Mouse (Mus musculus) embryonic facial prominence, embryonic 11.5 days (tissue): ENCODE results near the gene Gm21976. TPM values are rescaled to one million over a fixed set of nuclear protein-coding genes. Genes with fewer than 3 reads are reported as not detected.

ENCODE experiments used
- polyA plus RNA-seq: library from polyadenylated mRNA; unstranded; fragments of >200 nt; fragmentation: Nextera tagmentation; extraction: Ambion mirVana; gene quantifications from 2 replicates; pipeline ENCODE4 v1.2.1, GENCODE M21; 2014

Gm21976 gene
- polyA plus RNA-seq, 1 experiment from 2014 or later = not detected

Other genes with a start within 250 kb of the Gm21976 start
- 8.6 and 10.6 TPM in 2 replicates for gene Arhgef28, start 73.4 kb upstream of the Gm21976 start, polyA plus RNA-seq
- 45.3 and 46.3 TPM in 2 replicates for gene Utp15, start 16.8 kb upstream of the Gm21976 start, polyA plus RNA-seq
- 26.0 and 29.7 TPM in 2 replicates for gene Ankra2, start 16.8 kb upstream of the Gm21976 start, polyA plus RNA-seq
- 952 and 1,036 TPM in 2 replicates for gene Btf3, start 37.1 kb downstream of the Gm21976 start, polyA plus RNA-seq
- 7.7 and 8.2 TPM in 2 replicates for gene Foxd1, start 74.4 kb downstream of the Gm21976 start, polyA plus RNA-seq
- 1.2 and 1.5 TPM in 2 replicates for gene Gm10320, start 212.1 kb downstream of the Gm21976 start, polyA plus RNA-seq